Mouse (Mus musculus) megakaryocyte, embryonic 14.5 days (primary cell): ENCODE results near the gene Pfdn5.

Experiments used
- FLI1 ChIP-seq: IDR thresholded peaks from 2 replicates; pipeline ENCODE4 v1.6.1; 2012; ENCODE audit warnings: low read length, inconsistent platforms, mixed read lengths
- GATA1 ChIP-seq: IDR thresholded peaks from 3 replicates; pipeline ENCODE4 v1.6.1; 2012; ENCODE audit warnings: mixed read lengths, low read length, inconsistent platforms, borderline replicate concordance

DNA sequence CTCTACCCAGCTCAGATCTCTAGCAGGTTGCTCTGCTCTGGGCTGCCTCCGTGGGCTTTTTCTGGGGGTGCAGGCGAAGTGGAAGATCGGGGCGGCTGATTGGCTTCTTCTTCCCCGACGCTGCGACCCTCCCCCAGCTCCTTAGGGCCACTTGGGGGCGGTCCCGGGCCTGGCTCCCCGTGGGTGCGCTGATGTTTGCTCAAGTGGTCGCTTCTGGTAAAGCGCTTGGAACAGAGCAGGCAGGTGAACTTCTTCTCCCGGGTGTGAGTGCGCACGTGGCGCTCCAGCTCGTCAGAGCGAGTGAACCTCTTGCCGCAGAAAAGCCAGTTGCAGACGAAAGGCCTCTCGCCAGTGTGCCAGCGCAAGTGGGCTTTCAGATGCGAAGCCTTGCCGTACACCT lies 32.2 kb downstream of the Pfdn5 start:
- TF ChIP-seq GATA1 (no peak), FLI1 (no peak)
